Mouse (Mus musculus): Measurements from ENCODE around the gene Kcnh5. TPM values are rescaled to one million over a fixed set of nuclear protein-coding genes. Genes with fewer than 3 reads are reported as not detected.

The Kcnh5 gene
- total and polyA plus RNA-seq, 3 experiments = not detected

GRCm38 (mm10) chr12:75077175-75077574 lies 100.0 kb downstream of the Kcnh5 start:
- Histone ChIP-seq H3K4me1 (ENCODE audit: control insufficient read depth, insufficient read depth, low read length) (no peaks in the 10 kb centered on the region), H3K4me3 (no peak overlapping the region), H3K9ac (ENCODE audit: low read depth, low read length) (no peak overlapping the region), H3K36me3 (ENCODE audit: control insufficient read depth, insufficient read depth, low read length) (no peaks in the 10 kb centered on the region), H3K79me2 (replicated peaks; ENCODE audit: control insufficient read depth, insufficient read depth, low read length) (no peaks in the 10 kb centered on the region), H3K27ac (no peak overlapping the region), H3K27me3 (ENCODE audit: control insufficient read depth, insufficient read depth, low read length) (no peaks in the 10 kb centered on the region)
- 53% methylated on average over 5 of the region's 5 CpGs for WGBS
- DNase-seq = no peak
- TF ChIP-seq CTCF (IDR thresholded peaks at IDR 0.05) (no peak), EP300 (IDR thresholded peaks at IDR 0.05; ENCODE audit: insufficient read depth, low read depth, low read length) (no peak), POLR2A (IDR thresholded peaks at IDR 0.05; ENCODE audit: insufficient read depth, low read depth, low read length) (no peak)
- intact Hi-C loops (cut with DNase I) = no loop called here

- Histone ChIP-seq H3K36me3 (ENCODE audit: control insufficient read depth, insufficient read depth, low read length) (no peaks in the 10 kb centered on the region), H3K27me3 (ENCODE audit: control insufficient read depth, insufficient read depth, low read length) (no peaks in the 10 kb centered on the region), H3K4me1 (ENCODE audit: control insufficient read depth, insufficient read depth, low read length) (no peaks in the 10 kb centered on the region), H3K4me3 (no peak overlapping the region), H3K79me2 (replicated peaks; ENCODE audit: control insufficient read depth, insufficient read depth, low read length) (no peaks in the 10 kb centered on the region), H3K27ac (no peak overlapping the region), H3K9ac (ENCODE audit: low read depth, low read length) (no peak overlapping the region)
- intact Hi-C loops (cut with DNase I) = no loop called here
- no peak for DNase-seq
- TF ChIP-seq EP300 (IDR thresholded peaks at IDR 0.05; ENCODE audit: insufficient read depth, low read depth, low read length) (no peak), CTCF (IDR thresholded peaks at IDR 0.05) (no peak), POLR2A (IDR thresholded peaks at IDR 0.05; ENCODE audit: insufficient read depth, low read depth, low read length) (no peak)
- 99% methylated on average over 2 of the region's 2 CpGs for WGBS
Measured at GRCm38 (mm10) chr12:75071043-75071442, 106.1 kb downstream of the Kcnh5 start.

GRCm38 (mm10) chr12:75062571-75062970 lies 114.6 kb downstream of the Kcnh5 start:
- TF ChIP-seq CTCF (IDR thresholded peaks at IDR 0.05) (no peak), EP300 (IDR thresholded peaks at IDR 0.05; ENCODE audit: insufficient read depth, low read depth, low read length) (no peak), POLR2A (IDR thresholded peaks at IDR 0.05; ENCODE audit: insufficient read depth, low read depth, low read length) (no peak)
- intact Hi-C loops (cut with DNase I) = no loop called here
- Histone ChIP-seq H3K4me3 (no peak overlapping the region), H3K27ac (no peak overlapping the region), H3K36me3 (ENCODE audit: control insufficient read depth, insufficient read depth, low read length) (no peaks in the 10 kb centered on the region), H3K4me1 (ENCODE audit: control insufficient read depth, insufficient read depth, low read length) (no peaks in the 10 kb centered on the region), H3K27me3 (ENCODE audit: control insufficient read depth, insufficient read depth, low read length) (no peaks in the 10 kb centered on the region), H3K9ac (ENCODE audit: low read depth, low read length) (no peak overlapping the region), H3K79me2 (replicated peaks; ENCODE audit: control insufficient read depth, insufficient read depth, low read length) (no peaks in the 10 kb centered on the region)
- no peak for DNase-seq

- intact Hi-C loops (cut with DNase I) = no loop called here
- H3K9ac ChIP-seq (ENCODE audit: low read depth, low read length) = no peak overlapping the region
- no peak overlapping the region for H3K27ac ChIP-seq
- TF ChIP-seq EP300 (IDR thresholded peaks at IDR 0.05; ENCODE audit: insufficient read depth, low read depth, low read length) (no peak), CTCF (IDR thresholded peaks at IDR 0.05) (no peak)
- DNase-seq = no peak
- WGBS = 54% methylated on average over 4 of the region's 4 CpGs
- H3K4me1 ChIP-seq (ENCODE audit: control insufficient read depth, insufficient read depth, low read length) = no peaks in the 10 kb centered on the region
- no peak overlapping the region for H3K4me3 ChIP-seq
- H3K36me3 ChIP-seq (ENCODE audit: control insufficient read depth, insufficient read depth, low read length) = no peaks in the 10 kb centered on the region
- no peaks in the 10 kb centered on the region for H3K27me3 ChIP-seq (ENCODE audit: control insufficient read depth, insufficient read depth, low read length)
- H3K79me2 ChIP-seq (replicated peaks; ENCODE audit: control insufficient read depth, insufficient read depth, low read length) = no peaks in the 10 kb centered on the region
Measured at GRCm38 (mm10) chr12:75061731-75062130, 115.4 kb downstream of the Kcnh5 start.

- WGBS = 54% methylated on average over 1 of the region's 1 CpGs
- TF ChIP-seq EP300 (IDR thresholded peaks at IDR 0.05; ENCODE audit: insufficient read depth, low read depth, low read length) (no peak), CTCF (IDR thresholded peaks at IDR 0.05) (no peak), POLR2A (IDR thresholded peaks at IDR 0.05; ENCODE audit: insufficient read depth, low read depth, low read length) (no peak)
- no peaks in the 10 kb centered on the region for H3K79me2 ChIP-seq (replicated peaks; ENCODE audit: control insufficient read depth, insufficient read depth, low read length)
- DNase-seq = no peak
- H3K4me3 ChIP-seq = no peak overlapping the region
- H3K4me1 ChIP-seq (ENCODE audit: control insufficient read depth, insufficient read depth, low read length) = no peaks in the 10 kb centered on the region
- H3K27ac ChIP-seq = no peak overlapping the region
- intact Hi-C loops (cut with DNase I) = no loop called here
- no peak overlapping the region for H3K9ac ChIP-seq (ENCODE audit: low read depth, low read length)
- no peaks in the 10 kb centered on the region for H3K36me3 ChIP-seq (ENCODE audit: control insufficient read depth, insufficient read depth, low read length)
- H3K27me3 ChIP-seq (ENCODE audit: control insufficient read depth, insufficient read depth, low read length) = no peaks in the 10 kb centered on the region
Measured at GRCm38 (mm10) chr12:75053731-75054130, 123.4 kb downstream of the Kcnh5 start.

- intact Hi-C loops (cut with DNase I) = no loop called here
- no peaks in the 10 kb centered on the region for H3K4me1 ChIP-seq (ENCODE audit: control insufficient read depth, insufficient read depth, low read length)
- no peak overlapping the region for H3K9ac ChIP-seq (ENCODE audit: low read depth, low read length)
- no peaks in the 10 kb centered on the region for H3K36me3 ChIP-seq (ENCODE audit: control insufficient read depth, insufficient read depth, low read length)
- no peak for TF ChIP-seq EP300 (IDR thresholded peaks at IDR 0.05; ENCODE audit: insufficient read depth, low read depth, low read length)
- 78% methylated on average over 5 of the region's 5 CpGs for WGBS
- H3K79me2 ChIP-seq (replicated peaks; ENCODE audit: control insufficient read depth, insufficient read depth, low read length) = no peaks in the 10 kb centered on the region
- no peaks in the 10 kb centered on the region for H3K27me3 ChIP-seq (ENCODE audit: control insufficient read depth, insufficient read depth, low read length)
- no peak overlapping the region for H3K27ac ChIP-seq
- DNase-seq = no peak
- H3K4me3 ChIP-seq = no peak overlapping the region
Measured at GRCm38 (mm10) chr12:75036694-75037093, 140.4 kb downstream of the Kcnh5 start.
